Mouse (Mus musculus): ENCODE results near the gene C130050O18Rik.
A peak's percentile ranks its signal among the peaks of the same experiment; 100 is the strongest.

C130050O18Rik gene

DNA sequence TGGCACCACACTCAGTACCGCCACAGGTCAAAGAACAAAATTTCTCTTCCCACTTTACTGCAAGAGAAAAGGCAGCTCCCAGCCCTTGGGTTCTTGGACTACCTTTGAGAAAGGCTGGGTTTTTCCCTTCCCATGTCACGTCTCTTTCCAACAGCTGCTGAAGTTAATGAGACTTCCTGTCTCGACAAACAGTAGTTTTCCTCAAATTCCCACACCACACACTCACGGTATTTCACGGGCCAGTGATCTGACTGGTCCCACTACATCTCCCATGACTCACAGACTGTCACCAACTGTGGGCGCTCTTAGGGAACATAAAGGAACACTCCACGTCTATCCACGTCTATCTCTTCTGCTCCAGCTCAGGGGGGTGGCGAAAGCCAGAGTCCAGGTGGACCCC lies 20.1 kb downstream of the C130050O18Rik start:
- DNase-seq (ENCODE audit: inconsistent ontology term): peak; percentile 82

GRCm38 (mm10) chr5:139427001-139427400 lies 21.9 kb downstream of the C130050O18Rik start:
- DNase-seq (ENCODE audit: inconsistent ontology term): no peak

GRCm38 (mm10) chr5:139427989-139428388 lies 22.9 kb downstream of the C130050O18Rik start:
- DNase-seq (ENCODE audit: inconsistent ontology term): peak; percentile 71

DNA sequence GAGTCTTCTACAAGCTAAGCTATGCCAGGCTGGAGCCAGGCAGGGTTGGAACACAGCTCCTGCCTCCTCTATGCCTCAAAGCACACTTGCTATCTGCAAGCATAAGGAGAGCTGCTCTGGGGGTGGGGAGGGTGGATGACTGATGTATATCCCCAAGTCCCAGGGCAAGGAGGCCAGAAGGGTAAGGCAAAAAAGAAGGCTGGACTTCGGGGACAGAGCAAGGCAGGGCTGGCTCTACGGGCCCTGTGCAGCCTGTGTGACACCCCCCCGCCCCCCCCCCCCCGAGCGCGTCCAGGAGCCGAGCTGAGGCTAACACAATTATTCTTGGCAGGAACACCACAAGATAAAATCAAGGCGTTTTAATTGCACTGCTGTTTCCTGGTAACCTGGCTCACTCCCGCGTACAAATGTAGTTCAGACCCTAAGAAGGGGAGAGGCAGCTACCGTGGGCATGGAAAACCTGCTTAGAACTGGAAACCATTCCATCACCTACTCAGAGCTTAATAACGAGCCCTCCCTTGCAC lies 24.8 kb downstream of the C130050O18Rik start:
- no peak for DNase-seq (ENCODE audit: inconsistent ontology term)

DNA sequence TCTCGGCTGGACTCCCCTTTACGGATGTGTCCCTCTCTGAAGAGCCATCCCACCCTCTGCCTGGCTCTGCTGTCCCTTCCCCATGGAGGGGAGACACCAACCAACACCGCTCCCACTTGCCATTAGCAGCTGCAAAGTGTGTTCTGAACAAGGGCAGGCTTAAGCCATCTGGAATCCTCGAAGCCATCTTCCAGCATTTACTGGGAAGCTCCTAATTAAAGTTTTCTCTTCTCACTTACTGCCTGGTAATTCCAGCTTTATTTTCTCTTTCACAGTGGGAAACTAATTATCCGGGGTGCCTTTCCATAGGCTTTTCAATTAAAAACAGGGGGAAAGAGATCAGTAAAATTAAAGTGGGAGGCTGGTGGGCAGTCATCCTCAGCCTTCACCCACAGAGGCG lies 27.3 kb downstream of the C130050O18Rik start:
- DNase-seq (ENCODE audit: inconsistent ontology term): no peak

- DNase-seq (ENCODE audit: inconsistent ontology term): no peak
Measured at GRCm38 (mm10) chr5:139432747-139433508, 27.8 kb downstream of the C130050O18Rik start.

- no peak for DNase-seq (ENCODE audit: inconsistent ontology term)
Measured at GRCm38 (mm10) chr5:139433842-139434568, 28.9 kb downstream of the C130050O18Rik start.

GRCm38 (mm10) chr5:139434940-139435339 lies 29.9 kb downstream of the C130050O18Rik start:
- no peak for DNase-seq (ENCODE audit: inconsistent ontology term)

DNA sequence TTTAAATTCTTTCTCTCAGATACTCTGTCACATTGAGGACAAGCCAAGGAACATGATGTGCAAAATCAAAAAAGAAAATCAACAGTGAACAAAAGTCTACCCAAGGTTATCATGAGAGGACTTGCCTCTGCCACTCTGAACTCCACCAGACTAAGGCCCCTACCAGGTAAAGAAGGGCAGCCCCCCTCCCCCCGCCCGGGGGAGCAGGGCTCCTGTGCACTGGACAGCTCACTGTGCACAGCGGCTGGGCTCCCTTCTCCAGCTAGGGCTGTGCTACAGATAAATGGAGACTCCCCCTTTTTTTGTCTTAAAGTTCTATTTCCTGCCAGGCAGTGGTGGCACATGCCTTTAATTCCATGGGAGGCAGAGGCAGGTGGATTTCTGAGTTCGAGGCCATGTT lies 32.7 kb downstream of the C130050O18Rik start:
- no peak for DNase-seq (ENCODE audit: inconsistent ontology term)

DNA sequence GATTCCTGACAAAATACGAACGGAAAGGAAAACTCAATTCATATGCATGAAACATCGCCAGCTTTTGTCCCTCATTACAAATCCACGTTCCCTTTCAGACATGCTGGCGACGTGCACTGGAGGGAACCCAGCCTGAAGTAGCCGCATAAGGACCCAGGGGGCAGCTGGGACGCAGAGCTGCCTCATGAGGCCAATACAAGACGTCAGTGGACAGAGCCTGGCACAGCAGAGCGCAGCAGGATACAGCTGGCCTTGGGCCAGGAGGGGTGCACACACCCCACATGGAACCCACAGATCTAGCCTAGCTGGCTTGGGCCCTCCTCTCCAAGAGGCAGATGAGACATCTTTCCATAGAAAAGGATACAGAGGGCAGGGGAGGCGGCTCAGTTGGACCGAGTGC lies 33.4 kb downstream of the C130050O18Rik start:
- DNase-seq (ENCODE audit: inconsistent ontology term): no peak

GRCm38 (mm10) chr5:139440451-139440850 lies 35.4 kb downstream of the C130050O18Rik start:
- no peak for DNase-seq (ENCODE audit: inconsistent ontology term)

DNA sequence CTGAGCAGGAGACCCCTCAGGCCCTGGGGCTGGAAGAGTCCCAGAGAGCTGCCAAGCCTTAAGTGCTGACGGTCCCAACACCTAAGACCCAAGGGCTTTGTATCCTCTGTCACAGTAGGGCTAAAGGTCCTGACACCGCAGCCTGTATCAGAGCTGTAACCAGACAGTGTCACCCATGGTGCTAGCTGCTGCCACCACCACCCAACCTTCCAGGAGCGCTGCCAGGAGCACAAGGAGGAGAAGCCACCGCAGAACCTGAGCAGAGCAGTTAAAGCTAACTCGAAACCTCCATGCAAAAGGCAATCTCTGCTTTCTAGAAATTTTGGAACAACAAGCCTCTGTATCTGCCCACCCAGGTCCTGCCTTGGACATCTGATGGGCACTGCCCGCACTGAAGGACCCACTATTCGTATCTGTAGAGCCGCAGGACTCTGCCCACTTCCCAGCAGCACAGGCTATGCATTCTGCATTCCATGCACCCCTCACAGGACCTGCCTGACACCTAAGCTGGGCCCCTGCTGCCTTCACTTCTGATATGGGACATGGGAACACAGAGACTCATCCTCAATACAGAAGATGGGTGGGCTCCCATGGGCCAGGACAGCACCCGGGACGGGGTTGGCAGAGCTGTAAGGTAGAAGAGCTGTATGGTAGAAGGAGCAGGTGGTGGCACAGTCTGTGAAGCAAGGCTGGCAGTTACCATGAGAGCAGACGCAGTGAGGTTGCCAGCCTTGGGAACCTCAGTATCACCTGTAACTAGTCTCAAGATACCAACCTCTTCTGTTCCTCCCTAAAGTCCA lies 36.0 kb downstream of the C130050O18Rik start:
- DNase-seq (ENCODE audit: inconsistent ontology term): no peak

GRCm38 (mm10) chr5:139441726-139442018 lies 36.6 kb downstream of the C130050O18Rik start:
- DNase-seq (ENCODE audit: inconsistent ontology term): no peak

DNA sequence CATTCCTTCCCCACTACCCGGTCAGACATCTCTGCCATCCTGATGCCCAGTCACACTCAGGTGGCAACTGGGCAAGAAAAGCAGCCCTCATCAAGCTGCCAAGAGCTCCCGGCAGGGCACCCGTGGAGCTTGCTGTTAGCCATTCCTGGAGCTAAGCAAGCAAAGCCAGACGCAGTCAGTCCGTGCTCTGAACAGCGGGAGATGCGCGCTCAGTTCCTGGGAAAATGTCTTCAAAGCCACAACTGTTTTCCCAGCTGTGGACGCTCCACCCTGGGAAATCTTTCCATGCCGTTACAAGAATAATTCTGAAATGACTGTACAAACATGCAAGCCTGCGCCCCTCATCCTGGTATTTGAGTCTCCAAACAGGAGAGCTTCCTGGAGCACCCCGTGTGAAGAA lies 37.3 kb downstream of the C130050O18Rik start:
- no peak for DNase-seq (ENCODE audit: inconsistent ontology term)

DNA sequence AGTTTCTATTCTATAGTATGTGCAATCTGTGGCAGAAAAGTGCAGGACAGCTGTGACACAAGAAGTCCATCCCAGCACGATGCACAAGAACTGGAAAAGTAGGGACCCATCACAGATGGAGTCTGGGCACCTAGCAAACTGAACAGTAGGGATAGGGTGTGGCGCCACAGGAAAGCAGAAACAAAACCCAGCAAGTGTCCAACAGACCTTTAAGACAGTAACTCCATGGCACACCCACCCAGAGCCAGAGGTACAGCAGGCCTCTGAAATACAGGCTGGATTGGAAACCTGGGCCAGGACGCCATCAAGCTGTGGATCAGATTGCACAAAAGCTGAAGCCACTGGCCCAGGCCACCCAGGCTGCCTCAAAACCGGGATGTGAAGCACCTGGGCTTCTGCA lies 37.9 kb downstream of the C130050O18Rik start:
- DNase-seq (ENCODE audit: inconsistent ontology term): no peak

DNA sequence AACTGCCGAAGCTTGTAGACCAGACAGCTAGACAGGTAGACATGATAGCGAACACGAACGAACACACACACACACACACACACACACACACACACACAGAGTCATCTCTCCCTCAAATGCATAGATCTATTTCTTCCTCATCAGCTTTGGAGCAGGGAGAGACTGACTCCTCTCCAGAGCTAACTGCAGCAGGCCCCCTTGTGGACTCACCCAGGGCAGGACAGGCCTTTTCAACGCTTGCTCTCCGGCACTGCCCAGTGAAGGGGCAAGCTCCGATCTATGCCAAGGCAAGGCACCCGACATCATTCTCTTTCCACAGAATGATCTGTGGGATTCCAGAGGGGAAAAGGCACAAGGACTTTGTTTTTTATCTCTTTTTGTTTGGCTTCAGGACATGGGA lies 40.2 kb downstream of the C130050O18Rik start:
- no peak for DNase-seq (ENCODE audit: inconsistent ontology term)

- peak; percentile 54 for DNase-seq (ENCODE audit: inconsistent ontology term)
Measured at GRCm38 (mm10) chr5:139448025-139448424, 42.9 kb downstream of the C130050O18Rik start.

GRCm38 (mm10) chr5:139449161-139449791 lies 44.2 kb downstream of the C130050O18Rik start:
- DNase-seq (ENCODE audit: inconsistent ontology term): peak; percentile 55

DNA sequence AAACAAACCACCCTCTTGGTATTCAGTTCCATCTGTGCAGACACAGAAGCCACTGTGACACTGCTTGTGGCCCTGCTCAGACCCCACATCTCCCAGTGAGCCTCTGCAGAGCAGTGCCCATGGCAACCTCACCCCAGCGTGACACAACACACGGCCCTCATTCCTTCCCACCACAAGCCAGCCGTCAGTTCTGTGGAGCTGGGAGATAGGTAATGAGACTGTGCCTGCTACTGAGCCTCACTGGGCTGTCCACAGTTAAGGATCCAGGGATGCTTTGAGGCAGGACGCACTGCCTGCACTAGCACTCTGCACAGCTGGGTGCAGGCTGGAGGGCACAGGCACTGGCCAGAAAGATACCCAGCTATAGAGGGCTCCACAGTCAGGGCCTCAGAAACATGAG lies 44.8 kb downstream of the C130050O18Rik start:
- DNase-seq (ENCODE audit: inconsistent ontology term): peak; percentile 62

DNA sequence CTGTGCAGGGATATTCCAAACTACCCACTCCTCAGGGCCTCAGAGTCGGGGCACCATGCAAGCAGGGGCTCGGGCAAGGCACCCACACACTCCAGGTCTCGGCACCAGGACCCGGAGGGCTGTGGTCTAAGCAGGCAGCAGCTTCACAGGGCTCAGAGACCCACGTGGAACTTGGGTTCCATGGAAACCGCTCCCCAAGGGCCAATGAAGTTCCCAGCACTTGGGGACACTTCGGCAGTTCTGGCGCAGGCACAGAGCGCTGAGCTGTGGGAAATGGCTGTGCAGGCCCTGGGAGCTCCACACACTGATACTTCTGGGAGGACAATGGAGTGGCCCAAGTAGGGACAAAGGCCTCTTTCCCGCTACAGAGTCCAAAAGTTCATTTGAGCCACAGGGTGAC lies 48.0 kb downstream of the C130050O18Rik start:
- DNase-seq (ENCODE audit: inconsistent ontology term): no peak

- no peak for DNase-seq (ENCODE audit: inconsistent ontology term)
Measured at GRCm38 (mm10) chr5:139455166-139455565, 50.1 kb downstream of the C130050O18Rik start.

- no peak for DNase-seq (ENCODE audit: inconsistent ontology term)
Measured at GRCm38 (mm10) chr5:139457241-139457640, 52.2 kb downstream of the C130050O18Rik start.

Measured in Muller cell, postnatal 12 days (primary cell).